In genomic region chr14:27237522-27238187, GRCm38 (mm10) we compare ENCODE assay signal across 8 mouse cellular contexts.
DNase-seq lines count a peak whose midpoint lies in the region; TF ChIP-seq lines count a peak whose summit lies in the region.

No protein-coding gene starts in this region.

- peak; percentile 85 for DNase-seq in CD4-positive, CD25-positive, alpha-beta regulatory T cell, adult 2 months (ENCODE audit: low read depth, low spot score)
- DNase-seq in gastrocnemius, postnatal 14 days = peak; percentile 20
- DNase-seq in kidney, adult 11 months = peak; percentile 62
- peak; percentile 69 to 77 for DNase-seq in lung, adult 18-20 months
- DNase-seq in spleen, adult 18-20 months = peak; percentile 36 to 58
- no peak for DNase-seq in ovary, postnatal 36 days (ENCODE audit: low spot score)
- no peak for DNase-seq in layer of hippocampus, postnatal 14 days (ENCODE audit: low spot score in 2 of 2)

- H3K4me1 ChIP-seq in bone marrow macrophage, adult 2 months (ENCODE audit: control insufficient read depth, insufficient read depth, low read length) = peaks cover 12% of the 10 kb centered on the region

- no peak for TF ChIP-seq POLR2A in bone marrow macrophage, adult 2 months (IDR thresholded peaks at IDR 0.05; ENCODE audit: borderline replicate concordance, low read depth, low read length)

- intact Hi-C loops in gastrocnemius, postnatal 14 days (cut with DNase I; ENCODE audit: low total_unique reads) = no loop called here

- TF ChIP-seq CTCF in bone marrow macrophage, adult 2 months (IDR thresholded peaks at IDR 0.05; ENCODE audit: low read depth, low read length) = no peak

- peak overlapping the region; percentile 38 for H3K4me3 ChIP-seq in bone marrow macrophage, adult 2 months (ENCODE audit: insufficient read depth, low read length)

- no peak overlapping the region for H3K27ac ChIP-seq in bone marrow macrophage, adult 2 months (ENCODE audit: insufficient read depth, low read depth, low read length)

Comparison
In these comparisons a context has a peak if more than half of its experiments do, and no peak if none do; other contexts are left out.
1. DNase-seq: peak in CD4-positive, CD25-positive, alpha-beta regulatory T cell, adult 2 months (single experiment), gastrocnemius, postnatal 14 days (single experiment), kidney, adult 11 months (single experiment), lung, adult 18-20 months (2 of 2) and spleen, adult 18-20 months (2 of 2); none in ovary, postnatal 36 days (single experiment) and layer of hippocampus, postnatal 14 days (0 of 2).